ENCODE assay signal across 9 mouse cellular contexts in genomic region chr2:38691542-38691941, GRCm38 (mm10). TPM values are rescaled to one million over a fixed set of nuclear protein-coding genes. Genes with fewer than 3 reads are reported as not detected.
A peak's percentile ranks its signal among the peaks of the same experiment; 100 is the strongest.
DNase-seq lines count a peak whose midpoint lies in the region; ATAC-seq and TF ChIP-seq lines count a peak whose summit lies in the region.
"Had no signal": no experiment of that assay in that cellular context is flagged by ENCODE, and none has a peak within 500 bp of the region (broad histone marks: within the 10 kb centered on the region; RNA-seq: fewer than 3 reads in every experiment).

No protein-coding gene starts in this region.

- H3K4me2 ChIP-seq in embryonic facial prominence, embryonic 14.5 days (ENCODE audit: low read depth, low read length) = no peak overlapping the region
- H3K4me2 ChIP-seq in lung, embryonic 14.5 days = no peak overlapping the region
- H3K4me2 ChIP-seq: midbrain, embryonic 12.5 days had no signal

- H3K27me3 ChIP-seq in embryonic facial prominence, embryonic 14.5 days (replicated peaks; ENCODE audit: control insufficient read depth, insufficient read depth, low read length) = peaks cover 17% of the 10 kb centered on the region; the same call in 1 of the 2 replicates
- H3K27me3 ChIP-seq in lung, embryonic 14.5 days (ENCODE audit: insufficient read depth, low read length) = no peaks in the 10 kb centered on the region

- peak; percentile 30 to 63 for DNase-seq in left cerebral cortex, adult 18-20 months (ENCODE audit: low spot score in 2 of 2)
- no peak for DNase-seq in left cerebral cortex, adult 11 months (ENCODE audit: low spot score)
- peak; percentile 87 for DNase-seq in ES-CJ7 (ENCODE audit: low read depth, low spot score)
- peak; percentile 65 to 71 for DNase-seq in adrenal gland, postnatal 36 days
- DNase-seq in embryonic facial prominence, embryonic 14.5 days (ENCODE audit: low spot score) = peak; percentile 42
- peak; percentile 66 for DNase-seq in lung, embryonic 14.5 days
- no peak for DNase-seq in gastrocnemius, postnatal 36 days

- ATAC-seq in embryonic facial prominence, embryonic 14.5 days (ENCODE audit: low read depth) = no peak
- ATAC-seq in lung, embryonic 14.5 days (ENCODE audit: insufficient read depth) = no peak
- no peak for ATAC-seq in megakaryocyte, adult 5-6 weeks (ENCODE audit: poor library complexity, severe bottlenecking)

- H3K27ac ChIP-seq in embryonic facial prominence, embryonic 14.5 days (replicated peaks; ENCODE audit: low read depth, low read length) = no peak overlapping the region
- no peak overlapping the region for H3K27ac ChIP-seq in lung, embryonic 14.5 days (ENCODE audit: low read depth)
- H3K27ac ChIP-seq: midbrain, embryonic 12.5 days had no signal

- TF ChIP-seq CTCF in lung, embryonic 14.5 days (IDR thresholded peaks at IDR 0.05; ENCODE audit: low read depth) = peak; percentile 66

- 19% methylated on average over 7 of the region's 8 CpGs for WGBS in embryonic facial prominence, embryonic 14.5 days
- 12% methylated on average over 8 of the region's 8 CpGs for WGBS in lung, embryonic 14.5 days

- intact Hi-C loops in gastrocnemius, postnatal 36 days (cut with DNase I) = no loop called here

- H3K36me3 ChIP-seq in embryonic facial prominence, embryonic 14.5 days (ENCODE audit: control insufficient read depth, insufficient read depth, low read length) = no peaks in the 10 kb centered on the region
- no peaks in the 10 kb centered on the region for H3K36me3 ChIP-seq in lung, embryonic 14.5 days (ENCODE audit: insufficient read depth)
- H3K36me3 ChIP-seq: midbrain, embryonic 12.5 days had no signal

- H3K9me3 ChIP-seq in embryonic facial prominence, embryonic 14.5 days (ENCODE audit: control insufficient read depth, low read length) = no peaks in the 10 kb centered on the region
- no peaks in the 10 kb centered on the region for H3K9me3 ChIP-seq in lung, embryonic 14.5 days (ENCODE audit: low read depth, low read length)
- H3K9me3 ChIP-seq: midbrain, embryonic 12.5 days had no signal

- 0 out of 2 replicates have a peak, but pooled peaks cover 5% of the 10 kb centered on the region for H3K4me1 ChIP-seq in embryonic facial prominence, embryonic 14.5 days (ENCODE audit: control insufficient read depth, insufficient read depth, low read length)
- no peaks in the 10 kb centered on the region for H3K4me1 ChIP-seq in lung, embryonic 14.5 days (ENCODE audit: insufficient read depth)

- H3K4me3 ChIP-seq in embryonic facial prominence, embryonic 14.5 days (ENCODE audit: low read depth, low read length) = no peak overlapping the region
- no peak overlapping the region for H3K4me3 ChIP-seq in lung, embryonic 14.5 days (ENCODE audit: low read depth, low read length)
- H3K4me3 ChIP-seq: midbrain, embryonic 12.5 days had no signal

- H3K9ac ChIP-seq in embryonic facial prominence, embryonic 14.5 days (ENCODE audit: low read depth, low read length) = no peak overlapping the region
- no peak overlapping the region for H3K9ac ChIP-seq in lung, embryonic 14.5 days
- H3K9ac ChIP-seq: midbrain, embryonic 12.5 days had no signal

RNA-seq across cellular contexts. Expression of gene Nr5a1, which starts 22.8 kb away (rescaled TPM):
- not detected for total RNA-seq in left cerebral cortex, adult 18-20 months (2021)
- total RNA-seq in adrenal gland, postnatal 36 days (2021) = 100 to 1,000 TPM; 529 to 721 TPM
- polyA plus RNA-seq in embryonic facial prominence, embryonic 14.5 days (2014; fragmentation: Nextera tagmentation; extraction: Ambion mirVana) = 0.21 TPM in 1 of 2 replicates, not detected in the other
- polyA plus RNA-seq in lung, embryonic 14.5 days (2014; fragmentation: Nextera tagmentation; extraction: Ambion mirVana) = 0.14 and 0.29 TPM in 2 replicates
- not detected in 2 replicates for total RNA-seq in megakaryocyte, adult 5-6 weeks (2015)
- not detected in 2 replicates for total RNA-seq in megakaryocyte, adult 5-6 weeks (2017)
- total RNA-seq in gastrocnemius, postnatal 36 days (2021) = not detected

RNA-seq across cellular contexts. Expression of gene Psmb7, which starts 47.7 kb away (rescaled TPM):
- 100 to 1,000 TPM; 206 to 207 TPM for total RNA-seq in left cerebral cortex, adult 18-20 months (2021)
- total RNA-seq in adrenal gland, postnatal 36 days (2021) = 100 to 1,000 TPM; 294 to 327 TPM
- 243 and 251 TPM in 2 replicates for polyA plus RNA-seq in embryonic facial prominence, embryonic 14.5 days (2014; fragmentation: Nextera tagmentation; extraction: Ambion mirVana)
- polyA plus RNA-seq in lung, embryonic 14.5 days (2014; fragmentation: Nextera tagmentation; extraction: Ambion mirVana) = 264 and 270 TPM in 2 replicates
- total RNA-seq in megakaryocyte, adult 5-6 weeks (2015) = 193 and 197 TPM in 2 replicates
- total RNA-seq in megakaryocyte, adult 5-6 weeks (2017) = 237 and 268 TPM in 2 replicates
- total RNA-seq in gastrocnemius, postnatal 36 days (2021) = 100 to 1,000 TPM; 282 to 284 TPM

Comparison
In these comparisons a context has a peak if more than half of its experiments do, and no peak if none do; other contexts are left out.
1. DNase-seq: peak in left cerebral cortex, adult 18-20 months (2 of 2), ES-CJ7 (single experiment), adrenal gland, postnatal 36 days (2 of 2), embryonic facial prominence, embryonic 14.5 days (single experiment) and lung, embryonic 14.5 days (single experiment); none in left cerebral cortex, adult 11 months (single experiment) and gastrocnemius, postnatal 36 days (0 of 2).
2. RNA of gene Nr5a1, which starts 22.8 kb away (total RNA-seq): 529 to 721 TPM in adrenal gland, postnatal 36 days; not detected in left cerebral cortex, adult 18-20 months, not detected in megakaryocyte, adult 5-6 weeks and not detected in gastrocnemius, postnatal 36 days; every median in the first group is over 100 times any median in the second.